Mouse (Mus musculus) G1E (cell line): ENCODE results near the gene Kcna7. TPM values are rescaled to one million over a fixed set of nuclear protein-coding genes. Genes with fewer than 3 reads are reported as not detected.

ENCODE experiments used
- ATAC-seq: 2 replicates; pipeline ENCODE4 v1.8.0; 2016; ENCODE audit warnings: mild to moderate bottlenecking; ENCODE audit not compliant: insufficient number of reproducible peaks, poor library complexity, low FRiP score, severe bottlenecking; ENCODE audit errors: extremely low read depth
- DNase-seq: peaks from one replicate; pipeline ENCODE4 v3.0.0; 2012; ENCODE audit warnings: low spot score
- H3K27me3 ChIP-seq: 2 replicates; pipeline ENCODE4 v1.6.1; 2012; ENCODE audit warnings: mild to moderate bottlenecking, low read length, inconsistent platforms; ENCODE audit not compliant: insufficient read depth
- H3K36me3 ChIP-seq: replicated peaks from 2 replicates; pipeline ENCODE3; 2012; ENCODE audit warnings: mild to moderate bottlenecking, inconsistent platforms
- H3K4me1 ChIP-seq: 2 replicates; pipeline ENCODE4 v1.6.1; 2012; ENCODE audit warnings: low read depth, low read length, inconsistent platforms, mixed read lengths; ENCODE audit not compliant: insufficient read depth
- H3K4me3 ChIP-seq: 2 replicates; pipeline ENCODE4 v1.5.1; 2012; ENCODE audit warnings: low read depth, mild to moderate bottlenecking, inconsistent platforms, low read length, moderate library complexity, mixed read lengths
- H3K9me3 ChIP-seq: replicated peaks from 2 replicates; pipeline ENCODE4 v1.6.1; 2012; ENCODE audit warnings: inconsistent platforms
- CTCF ChIP-seq: IDR thresholded peaks from 2 replicates; pipeline ENCODE4 v1.5.1; 2012; ENCODE audit warnings: low read depth, low read length, inconsistent platforms, mixed read lengths
- GATA1 ChIP-seq: IDR thresholded peaks from 2 replicates; pipeline ENCODE4 v1.6.1; 2012; ENCODE audit warnings: borderline replicate concordance, low read length, inconsistent platforms, mixed read lengths
- GATA2 ChIP-seq: IDR thresholded peaks from 2 replicates; pipeline ENCODE4 v1.6.1; 2012; ENCODE audit warnings: low read depth, low read length, inconsistent platforms, borderline replicate concordance
- POLR2AphosphoS5 ChIP-seq: IDR thresholded peaks from 2 replicates; pipeline ENCODE4 v1.6.1; 2012; ENCODE audit warnings: low read depth, low read length, inconsistent platforms; ENCODE audit not compliant: insufficient replicate concordance
- TAL1 ChIP-seq: conservative IDR thresholded peaks from 2 replicates; pipeline ENCODE4 v1.6.1; 2012; ENCODE audit warnings: low read depth, low read length, inconsistent platforms, mixed read lengths
- polyA plus RNA-seq: library from polyadenylated mRNA; stranded (reverse); fragments of >175 nt; gene quantifications from 2 replicates; pipeline ENCODE4 v1.2.3, GENCODE M21; 2012
- total RNA-seq, 2 experiments: library from RNA; stranded (forward) in 1 of 2; stranded (reverse) in 1 of 2; fragments of 200-1000 nt in 1 of 2; fragments of >200 nt in 1 of 2; fragmentation: Nextera tagmentation in 1 of 2; gene quantifications; 2 replicates each; pipeline ENCODE4 v1.2.3; 2014 to 2017

Gene Kcna7
- total and polyA plus RNA-seq, 3 experiments = 0.05 TPM; not detected in 2

DNA sequence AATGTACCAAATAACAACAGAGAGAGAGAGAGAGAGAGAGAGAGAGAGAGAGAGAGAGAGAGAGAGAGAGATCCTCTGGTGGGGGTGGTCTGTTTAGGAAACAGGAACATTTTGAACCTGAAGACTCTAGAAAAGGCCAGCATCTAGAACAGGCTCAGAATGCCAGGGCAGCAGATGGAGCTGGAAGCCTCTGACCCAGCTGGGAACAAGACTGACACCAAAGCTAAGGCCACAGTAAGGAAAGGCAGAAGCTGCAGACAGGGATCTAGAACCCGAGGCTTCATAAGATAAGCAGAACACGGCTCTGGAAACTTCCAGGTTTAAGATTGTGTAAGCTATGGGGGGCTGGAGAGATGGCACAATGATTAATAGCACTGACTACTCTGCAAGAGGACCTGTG is 41.5 kb upstream of the Kcna7 start:
- Histone ChIP-seq H3K4me3 (no peak overlapping the region), H3K27me3 (peaks cover 59% of the 10 kb centered on the region), H3K9me3 (peaks cover 3% of the 10 kb centered on the region; the same call in 1 of the 2 replicates), H3K4me1 (peaks cover 39% of the 10 kb centered on the region), H3K36me3 (peaks cover 10% of the 10 kb centered on the region)
- ATAC-seq (no peak), DNase-seq (no peak)
- TF ChIP-seq POLR2AphosphoS5 (no peak), TAL1 (no peak), GATA2 (no peak), CTCF (no peak), GATA1 (no peak)

DNA sequence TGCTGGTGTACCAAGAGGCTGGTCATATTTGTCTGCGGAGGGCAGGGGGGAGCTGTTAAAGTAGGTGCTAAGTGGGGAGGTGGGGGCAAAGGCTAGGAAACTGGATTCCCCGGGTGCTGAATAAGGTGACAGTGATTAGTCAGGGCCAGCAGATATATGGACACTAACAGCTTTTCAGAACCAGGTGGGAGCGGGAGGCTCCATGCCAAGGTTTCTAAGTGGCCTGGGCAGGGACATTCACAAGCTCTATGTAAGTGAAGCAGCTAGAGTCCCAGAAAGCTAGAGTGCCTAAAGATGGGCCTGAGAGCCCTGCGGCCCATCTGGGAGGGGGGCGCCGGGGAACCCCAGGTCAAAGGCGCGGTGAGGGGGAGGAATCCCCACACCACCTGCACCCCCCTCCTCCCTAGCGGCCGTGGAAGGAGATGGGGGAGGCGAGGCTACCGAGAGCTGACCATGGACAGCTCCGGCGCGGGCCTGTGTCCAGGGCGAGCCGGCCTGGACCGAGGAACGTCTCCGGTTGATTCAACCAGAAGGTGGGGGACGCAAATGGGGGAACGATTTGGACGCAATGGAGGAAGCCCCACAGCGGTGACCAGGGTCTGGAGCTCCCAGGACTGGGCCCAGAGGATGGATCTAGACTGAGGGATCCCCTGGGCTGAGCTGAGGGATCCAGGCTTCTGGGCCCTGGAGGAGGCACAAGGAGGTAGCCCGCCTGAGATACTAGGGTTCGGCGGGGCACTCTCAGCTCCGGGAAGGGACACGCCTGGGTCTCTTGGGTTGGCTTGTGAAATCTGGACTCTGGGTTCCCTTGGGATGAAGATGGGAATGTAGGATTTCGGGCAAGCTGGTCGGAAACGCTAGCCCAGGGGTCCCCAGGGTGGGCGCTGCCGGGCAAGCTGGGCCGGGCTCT is 39.5 kb upstream of the Kcna7 start:
- DNase-seq (no peak), ATAC-seq (no peak)
- peaks cover 59% of the 10 kb centered on the region for H3K27me3 ChIP-seq
- peaks cover 3% of the 10 kb centered on the region; the same call in 1 of the 2 replicates for H3K9me3 ChIP-seq
- H3K36me3 ChIP-seq = peaks cover 13% of the 10 kb centered on the region
- H3K4me1 ChIP-seq = peaks cover 54% of the 10 kb centered on the region
- no peak for TF ChIP-seq GATA2
- no peak for TF ChIP-seq TAL1
- TF ChIP-seq GATA1 = no peak
- TF ChIP-seq CTCF = no peak
- TF ChIP-seq POLR2AphosphoS5 = no peak
- H3K4me3 ChIP-seq = peak overlapping the region; percentile 73

DNA sequence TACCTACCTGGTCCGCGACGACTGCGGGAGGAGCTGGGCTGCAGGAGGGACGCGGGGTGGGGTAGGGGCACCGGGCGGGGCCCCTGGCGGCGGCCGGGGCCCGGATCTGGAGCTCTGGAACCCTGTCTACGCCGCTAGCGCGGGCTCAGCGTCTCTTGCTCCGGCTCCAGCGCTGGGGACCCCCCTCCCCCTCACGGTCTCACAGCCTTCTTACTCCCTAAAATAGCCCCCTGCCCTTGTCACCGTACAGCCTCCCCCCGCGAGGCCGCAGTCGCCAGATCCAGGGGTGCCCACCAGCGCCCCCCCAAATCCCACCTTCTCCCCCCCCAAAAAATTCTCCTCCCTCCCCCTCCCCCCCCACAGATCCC is 38.8 kb upstream of the Kcna7 start, which contains the start of gene Ppfia3:
Gene Ppfia3 (minus strand): TSS at position 368 of the 368 bp plus-strand sequence.
- DNase-seq (no peak), ATAC-seq (no peak)
- H3K4me3 ChIP-seq = peak within 1 kb of the TSS; percentile 73
- TF ChIP-seq TAL1 = no peak
- no peak for TF ChIP-seq GATA1
- TF ChIP-seq CTCF = no peak
- TF ChIP-seq POLR2AphosphoS5 = no peak
- TF ChIP-seq GATA2 = no peak
- H3K4me1 ChIP-seq = peaks cover 58% of the 10 kb centered on the region
- peaks cover 18% of the 10 kb centered on the region for H3K36me3 ChIP-seq
- peaks cover 52% of the 10 kb centered on the region for H3K27me3 ChIP-seq
- H3K9me3 ChIP-seq = no peaks in the 10 kb centered on the region; the same call in 1 of the 2 replicates

DNA sequence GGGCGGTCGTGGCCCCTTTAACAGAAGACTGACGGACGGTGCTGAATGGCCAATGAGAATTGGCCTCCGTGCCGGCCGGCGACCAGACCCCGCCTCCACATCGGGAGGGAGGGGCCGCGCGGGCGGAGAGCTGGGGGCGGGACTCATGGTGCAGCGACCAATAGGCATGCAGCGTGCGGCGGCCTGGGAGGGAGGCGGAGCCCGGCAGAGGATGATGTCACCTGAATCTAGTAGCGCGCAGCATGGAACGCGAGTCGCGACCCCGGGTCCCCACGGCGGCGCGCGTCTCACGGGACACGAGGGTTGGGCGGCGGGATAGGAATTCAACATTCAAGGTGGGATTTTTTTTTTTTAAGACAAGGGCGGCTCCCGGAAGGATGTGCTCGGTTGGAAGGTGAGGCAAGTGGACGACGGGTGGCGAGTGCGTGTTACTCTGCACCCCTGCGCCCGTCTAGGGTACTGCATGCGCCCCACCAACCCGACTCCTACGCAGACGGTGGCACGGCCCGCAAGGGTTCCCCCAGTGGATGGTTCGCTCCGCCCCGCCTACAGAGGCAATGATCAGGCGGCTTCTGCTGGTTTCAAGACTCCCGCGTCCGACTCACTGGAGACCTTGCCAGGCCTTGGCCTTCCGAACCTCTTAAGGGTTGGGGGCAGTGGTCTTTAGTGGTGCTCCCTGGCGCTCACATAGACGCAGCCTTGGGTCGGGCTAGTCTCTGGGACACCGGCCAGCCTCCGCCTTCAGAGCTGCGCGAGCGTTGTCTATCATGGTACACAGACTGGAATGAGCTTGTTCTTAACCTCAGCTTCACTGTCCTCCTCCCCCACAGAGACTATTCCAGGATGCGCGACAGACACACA is 38.2 kb upstream of the Kcna7 start:
- ATAC-seq (peak; percentile 78), DNase-seq (peak; percentile 99)
- TF ChIP-seq CTCF = peak; percentile 57
- no peak for TF ChIP-seq GATA2
- Histone ChIP-seq H3K4me3 (peak overlapping the region; percentile 73), H3K27me3 (peaks cover 47% of the 10 kb centered on the region), H3K36me3 (peaks cover 23% of the 10 kb centered on the region), H3K4me1 (peaks cover 62% of the 10 kb centered on the region), H3K9me3 (no peaks in the 10 kb centered on the region)

DNA sequence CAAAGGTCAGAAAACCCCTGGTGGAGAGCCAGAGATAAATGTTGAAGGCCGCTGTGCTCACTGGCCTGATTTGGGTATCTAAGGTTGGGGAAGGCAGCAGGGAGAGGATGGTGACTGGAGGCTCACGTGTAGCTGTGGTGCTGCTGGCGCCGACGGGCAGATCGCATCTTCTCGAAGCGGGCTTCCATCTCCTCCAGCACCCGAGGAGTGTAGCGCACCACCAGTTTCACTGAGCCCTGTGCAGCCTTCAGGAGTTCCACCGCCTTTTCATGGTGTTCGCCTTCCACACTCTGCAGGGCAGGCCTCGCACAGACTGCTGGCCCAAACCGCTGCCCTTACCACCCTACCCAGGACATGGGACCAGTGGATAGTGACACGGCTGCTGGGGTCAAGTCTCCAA is 37.3 kb upstream of the Kcna7 start:
- TF ChIP-seq POLR2AphosphoS5 (no peak), GATA1 (no peak), GATA2 (no peak), TAL1 (no peak), CTCF (no peak)
- no peak for DNase-seq
- peaks cover 39% of the 10 kb centered on the region for H3K27me3 ChIP-seq
- H3K4me1 ChIP-seq = peaks cover 60% of the 10 kb centered on the region
- ATAC-seq = no peak
- H3K4me3 ChIP-seq = peak overlapping the region; percentile 73; the same call in 1 of the 2 replicates
- H3K36me3 ChIP-seq = peaks cover 33% of the 10 kb centered on the region
- H3K9me3 ChIP-seq = no peaks in the 10 kb centered on the region
